Mouse (Mus musculus): ENCODE results near the gene Rfesd. TPM values are rescaled to one million over a fixed set of nuclear protein-coding genes. Genes with fewer than 3 reads are reported as not detected.

Rfesd gene
- polyA plus RNA-seq, 1 experiment from 2014 or later: 28.8 TPM

- H3K27ac ChIP-seq (ENCODE audit: low read depth, low read length): no peak overlapping the region
- no peak overlapping the region for H3K4me3 ChIP-seq (ENCODE audit: low read depth, low read length)
- 54% methylated on average over 2 of the region's 2 CpGs for WGBS (ENCODE audit: insufficient replicate concordance)
- peaks cover 3% of the 10 kb centered on the region for H3K4me1 ChIP-seq (ENCODE audit: control insufficient read depth, insufficient read depth, low read length)
- no peaks in the 10 kb centered on the region for H3K27me3 ChIP-seq (ENCODE audit: control insufficient read depth, insufficient read depth, low read length)
- H3K9ac ChIP-seq (ENCODE audit: low read depth, low read length): no peak overlapping the region
- ATAC-seq (replicated peaks; ENCODE audit: insufficient number of reproducible peaks, low FRiP score, low TSS enrichment): no peak
- no peak overlapping the region for H3K4me2 ChIP-seq
- no peaks in the 10 kb centered on the region for H3K9me3 ChIP-seq (replicated peaks; ENCODE audit: control insufficient read depth, low read length)
- H3K36me3 ChIP-seq (ENCODE audit: control insufficient read depth, insufficient read depth, low read length): no peaks in the 10 kb centered on the region
Measured at GRCm38 (mm10) chr13:76014511-76014910, 4.0 kb downstream of the Rfesd start.

GRCm38 (mm10) chr13:76003272-76003671, 15.2 kb downstream of the Rfesd start:
- Histone ChIP-seq H3K9me3 (replicated peaks; ENCODE audit: control insufficient read depth, low read length) (no peaks in the 10 kb centered on the region), H3K4me3 (ENCODE audit: low read depth, low read length) (no peak overlapping the region), H3K9ac (ENCODE audit: low read depth, low read length) (no peak overlapping the region), H3K27ac (ENCODE audit: low read depth, low read length) (no peak overlapping the region), H3K4me2 (no peak overlapping the region), H3K27me3 (ENCODE audit: control insufficient read depth, insufficient read depth, low read length) (no peaks in the 10 kb centered on the region), H3K4me1 (ENCODE audit: control insufficient read depth, insufficient read depth, low read length) (no peaks in the 10 kb centered on the region), H3K36me3 (ENCODE audit: control insufficient read depth, insufficient read depth, low read length) (no peaks in the 10 kb centered on the region)
- ATAC-seq (replicated peaks; ENCODE audit: insufficient number of reproducible peaks, low FRiP score, low TSS enrichment): no peak
- WGBS (ENCODE audit: insufficient replicate concordance): 69% methylated on average over 3 of the region's 3 CpGs

- no peak for ATAC-seq (replicated peaks; ENCODE audit: insufficient number of reproducible peaks, low FRiP score, low TSS enrichment)
- Histone ChIP-seq H3K27me3 (ENCODE audit: control insufficient read depth, insufficient read depth, low read length) (no peaks in the 10 kb centered on the region), H3K4me2 (no peak overlapping the region), H3K4me1 (ENCODE audit: control insufficient read depth, insufficient read depth, low read length) (no peaks in the 10 kb centered on the region), H3K27ac (ENCODE audit: low read depth, low read length) (no peak overlapping the region), H3K9me3 (replicated peaks; ENCODE audit: control insufficient read depth, low read length) (no peaks in the 10 kb centered on the region), H3K4me3 (ENCODE audit: low read depth, low read length) (no peak overlapping the region), H3K9ac (ENCODE audit: low read depth, low read length) (no peak overlapping the region), H3K36me3 (ENCODE audit: control insufficient read depth, insufficient read depth, low read length) (no peaks in the 10 kb centered on the region)
- 71% methylated on average over 9 of the region's 9 CpGs for WGBS (ENCODE audit: insufficient replicate concordance)
Measured at GRCm38 (mm10) chr13:75992169-75993028, 26.1 kb downstream of the Rfesd start.

- no peak overlapping the region for H3K4me3 ChIP-seq (ENCODE audit: low read depth, low read length)
- WGBS (ENCODE audit: insufficient replicate concordance): 69% methylated on average over 1 of the region's 1 CpGs
- no peaks in the 10 kb centered on the region for H3K9me3 ChIP-seq (replicated peaks; ENCODE audit: control insufficient read depth, low read length)
- H3K4me2 ChIP-seq: no peak overlapping the region
- H3K27ac ChIP-seq (ENCODE audit: low read depth, low read length): no peak overlapping the region
- H3K4me1 ChIP-seq (ENCODE audit: control insufficient read depth, insufficient read depth, low read length): no peaks in the 10 kb centered on the region
- no peaks in the 10 kb centered on the region for H3K27me3 ChIP-seq (ENCODE audit: control insufficient read depth, insufficient read depth, low read length)
- no peaks in the 10 kb centered on the region for H3K36me3 ChIP-seq (ENCODE audit: control insufficient read depth, insufficient read depth, low read length)
- ATAC-seq (replicated peaks; ENCODE audit: insufficient number of reproducible peaks, low FRiP score, low TSS enrichment): no peak
- no peak overlapping the region for H3K9ac ChIP-seq (ENCODE audit: low read depth, low read length)
Measured at GRCm38 (mm10) chr13:75988096-75988495, 30.4 kb downstream of the Rfesd start.

GRCm38 (mm10) chr13:75981901-75982300, 36.6 kb downstream of the Rfesd start:
- no peak overlapping the region for H3K27ac ChIP-seq (ENCODE audit: low read depth, low read length)
- H3K27me3 ChIP-seq (ENCODE audit: control insufficient read depth, insufficient read depth, low read length): no peaks in the 10 kb centered on the region
- H3K4me3 ChIP-seq (ENCODE audit: low read depth, low read length): no peak overlapping the region
- H3K9ac ChIP-seq (ENCODE audit: low read depth, low read length): no peak overlapping the region
- no peaks in the 10 kb centered on the region for H3K36me3 ChIP-seq (ENCODE audit: control insufficient read depth, insufficient read depth, low read length)
- ATAC-seq (replicated peaks; ENCODE audit: insufficient number of reproducible peaks, low FRiP score, low TSS enrichment): no peak
- H3K9me3 ChIP-seq (replicated peaks; ENCODE audit: control insufficient read depth, low read length): no peaks in the 10 kb centered on the region
- H3K4me1 ChIP-seq (ENCODE audit: control insufficient read depth, insufficient read depth, low read length): no peaks in the 10 kb centered on the region
- no peak overlapping the region for H3K4me2 ChIP-seq

- no peaks in the 10 kb centered on the region for H3K27me3 ChIP-seq (ENCODE audit: control insufficient read depth, insufficient read depth, low read length)
- H3K36me3 ChIP-seq (ENCODE audit: control insufficient read depth, insufficient read depth, low read length): no peaks in the 10 kb centered on the region
- no peak for ATAC-seq (replicated peaks; ENCODE audit: insufficient number of reproducible peaks, low FRiP score, low TSS enrichment)
- WGBS (ENCODE audit: insufficient replicate concordance): 74% methylated on average over 2 of the region's 2 CpGs
- no peak overlapping the region for H3K4me2 ChIP-seq
- no peak overlapping the region for H3K27ac ChIP-seq (ENCODE audit: low read depth, low read length)
- no peak overlapping the region for H3K9ac ChIP-seq (ENCODE audit: low read depth, low read length)
- no peaks in the 10 kb centered on the region for H3K9me3 ChIP-seq (replicated peaks; ENCODE audit: control insufficient read depth, low read length)
- H3K4me1 ChIP-seq (ENCODE audit: control insufficient read depth, insufficient read depth, low read length): no peaks in the 10 kb centered on the region
- H3K4me3 ChIP-seq (ENCODE audit: low read depth, low read length): no peak overlapping the region
Measured at GRCm38 (mm10) chr13:75976649-75977048, 41.9 kb downstream of the Rfesd start.

GRCm38 (mm10) chr13:75976218-75976617, 42.3 kb downstream of the Rfesd start:
- ATAC-seq (replicated peaks; ENCODE audit: insufficient number of reproducible peaks, low FRiP score, low TSS enrichment): no peak

GRCm38 (mm10) chr13:75975629-75976028, 42.9 kb downstream of the Rfesd start:
- H3K27me3 ChIP-seq (ENCODE audit: control insufficient read depth, insufficient read depth, low read length): no peaks in the 10 kb centered on the region
- no peak for ATAC-seq (replicated peaks; ENCODE audit: insufficient number of reproducible peaks, low FRiP score, low TSS enrichment)
- H3K9ac ChIP-seq (ENCODE audit: low read depth, low read length): no peak overlapping the region
- H3K4me2 ChIP-seq: no peak overlapping the region
- no peaks in the 10 kb centered on the region for H3K4me1 ChIP-seq (ENCODE audit: control insufficient read depth, insufficient read depth, low read length)
- 43% methylated on average over 1 of the region's 1 CpGs for WGBS (ENCODE audit: insufficient replicate concordance)
- H3K9me3 ChIP-seq (replicated peaks; ENCODE audit: control insufficient read depth, low read length): no peaks in the 10 kb centered on the region
- H3K36me3 ChIP-seq (ENCODE audit: control insufficient read depth, insufficient read depth, low read length): no peaks in the 10 kb centered on the region
- H3K4me3 ChIP-seq (ENCODE audit: low read depth, low read length): no peak overlapping the region
- no peak overlapping the region for H3K27ac ChIP-seq (ENCODE audit: low read depth, low read length)

More at GRCm38 (mm10) chr13:75976218-75976617, 42.3 kb downstream of the Rfesd start:
- 72% methylated on average over 2 of the region's 2 CpGs for WGBS (ENCODE audit: insufficient replicate concordance)
- no peaks in the 10 kb centered on the region for H3K27me3 ChIP-seq (ENCODE audit: control insufficient read depth, insufficient read depth, low read length)
- no peak overlapping the region for H3K9ac ChIP-seq (ENCODE audit: low read depth, low read length)
- H3K9me3 ChIP-seq (replicated peaks; ENCODE audit: control insufficient read depth, low read length): no peaks in the 10 kb centered on the region
- H3K4me2 ChIP-seq: no peak overlapping the region
- H3K4me3 ChIP-seq (ENCODE audit: low read depth, low read length): no peak overlapping the region
- no peaks in the 10 kb centered on the region for H3K36me3 ChIP-seq (ENCODE audit: control insufficient read depth, insufficient read depth, low read length)
- H3K27ac ChIP-seq (ENCODE audit: low read depth, low read length): no peak overlapping the region
- H3K4me1 ChIP-seq (ENCODE audit: control insufficient read depth, insufficient read depth, low read length): no peaks in the 10 kb centered on the region

- H3K4me1 ChIP-seq (ENCODE audit: control insufficient read depth, insufficient read depth, low read length): no peaks in the 10 kb centered on the region
- no peaks in the 10 kb centered on the region for H3K27me3 ChIP-seq (ENCODE audit: control insufficient read depth, insufficient read depth, low read length)
- H3K27ac ChIP-seq (ENCODE audit: low read depth, low read length): no peak overlapping the region
- H3K9me3 ChIP-seq (replicated peaks; ENCODE audit: control insufficient read depth, low read length): no peaks in the 10 kb centered on the region
- 76% methylated on average over 2 of the region's 2 CpGs for WGBS (ENCODE audit: insufficient replicate concordance)
- H3K4me2 ChIP-seq: no peak overlapping the region
- H3K4me3 ChIP-seq (ENCODE audit: low read depth, low read length): no peak overlapping the region
- no peak overlapping the region for H3K9ac ChIP-seq (ENCODE audit: low read depth, low read length)
- H3K36me3 ChIP-seq (ENCODE audit: control insufficient read depth, insufficient read depth, low read length): no peaks in the 10 kb centered on the region
- ATAC-seq (replicated peaks; ENCODE audit: insufficient number of reproducible peaks, low FRiP score, low TSS enrichment): no peak
Measured at GRCm38 (mm10) chr13:75974481-75974880, 44.0 kb downstream of the Rfesd start.
